Mouse (Mus musculus) WW6 (cell line): Measurements from ENCODE around the gene Camta2.
A peak's percentile ranks its signal among the peaks of the same experiment; 100 is the strongest.

Source experiments
- DNase-seq: peaks from one replicate; pipeline ENCODE4 v3.0.0-alpha.2; 2013; ENCODE audit warnings: low read depth, low spot score

Camta2 gene

GRCm38 (mm10) chr11:70664741-70665140, 23.2 kb downstream of the Camta2 start:
- DNase-seq = no peak

GRCm38 (mm10) chr11:70663957-70664356, 23.9 kb downstream of the Camta2 start:
- DNase-seq = no peak

GRCm38 (mm10) chr11:70663101-70663500, 24.8 kb downstream of the Camta2 start:
- DNase-seq = no peak

GRCm38 (mm10) chr11:70660571-70660970, 27.3 kb downstream of the Camta2 start:
- DNase-seq = no peak

- DNase-seq = no peak
Observed at GRCm38 (mm10) chr11:70658942-70659341, 29.0 kb downstream of the Camta2 start.

- DNase-seq = no peak
Observed at GRCm38 (mm10) chr11:70658521-70658920, 29.4 kb downstream of the Camta2 start.

GRCm38 (mm10) chr11:70657991-70658390, 29.9 kb downstream of the Camta2 start:
- DNase-seq = no peak

- DNase-seq = no peak
Observed at GRCm38 (mm10) chr11:70657573-70657972, 30.3 kb downstream of the Camta2 start.

GRCm38 (mm10) chr11:70656964-70657363, 30.9 kb downstream of the Camta2 start, which contains the start of gene Eno3:
Gene Eno3, plus strand, starts transcription at chr11:70657202.
- DNase-seq = no peak

GRCm38 (mm10) chr11:70656456-70656927, 31.4 kb downstream of the Camta2 start:
- no peak for DNase-seq

GRCm38 (mm10) chr11:70655571-70656455, 32.1 kb downstream of the Camta2 start:
- peak; percentile 57 for DNase-seq

GRCm38 (mm10) chr11:70654923-70655570, 32.9 kb downstream of the Camta2 start:
- peak; percentile 61 for DNase-seq

GRCm38 (mm10) chr11:70654198-70654922, 33.5 kb downstream of the Camta2 start, which contains the start of gene Pfn1:
Gene Pfn1, minus strand, starts transcription at chr11:70654644.
- peak; percentile 43 for DNase-seq

- peak; percentile 42 for DNase-seq
Observed at GRCm38 (mm10) chr11:70653345-70654197, 34.3 kb downstream of the Camta2 start.

- DNase-seq = no peak
Observed at GRCm38 (mm10) chr11:70652884-70653344, 35.0 kb downstream of the Camta2 start.

- no peak for DNase-seq
Observed at GRCm38 (mm10) chr11:70652029-70652883, 35.6 kb downstream of the Camta2 start.

- no peak for DNase-seq
Observed at GRCm38 (mm10) chr11:70651391-70651790, 36.5 kb downstream of the Camta2 start.

- DNase-seq = no peak
Observed at GRCm38 (mm10) chr11:70650322-70651175, 37.4 kb downstream of the Camta2 start.

- no peak for DNase-seq
Observed at GRCm38 (mm10) chr11:70649185-70649734, 38.6 kb downstream of the Camta2 start.
